Mouse (Mus musculus) forebrain, postnatal 0 days (tissue): ENCODE measurements around the gene Zfp449. TPM values are rescaled to one million over a fixed set of nuclear protein-coding genes. Genes with fewer than 3 reads are reported as not detected.
"Not testable (repeated sequence)": the region's sequence is repeated elsewhere in the genome, so short reads cannot be mapped to it uniquely, and the experiment has no call there.

Source experiments
- ATAC-seq: fragments of 200-750 bp; cut with Nextera tagmentation; 2 replicates; pipeline ENCODE4 v1.8.0; 2017; ENCODE audit warnings: mild to moderate bottlenecking, moderate library complexity
- DNase-seq: peaks from one replicate; pipeline ENCODE4 v3.0.0-alpha.2; 2015
- H3K27ac ChIP-seq: fragments of 300-500 bp; sonication (generic); 2 replicates; pipeline ENCODE4 v1.5.1; 2014; ENCODE audit warnings: low read depth, mild to moderate bottlenecking, antibody characterized with exemption, low read length, moderate library complexity, mixed read lengths
- H3K27me3 ChIP-seq: fragments of 300-500 bp; sonication (generic); 2 replicates; pipeline ENCODE4 v1.6.1; 2014; ENCODE audit warnings: mild to moderate bottlenecking, low read length, mixed read lengths; ENCODE audit not compliant: insufficient read depth
- H3K36me3 ChIP-seq: fragments of 300-500 bp; sonication (generic); 2 replicates; pipeline ENCODE4 v1.6.1; 2014; ENCODE audit warnings: mild to moderate bottlenecking, moderate library complexity; ENCODE audit not compliant: insufficient read depth
- H3K4me1 ChIP-seq: fragments of 300-500 bp; sonication (generic); 2 replicates; pipeline ENCODE4 v1.6.1; 2014; ENCODE audit warnings: antibody characterized with exemption; ENCODE audit not compliant: insufficient read depth
- H3K4me2 ChIP-seq: fragments of 300-500 bp; sonication (generic); 2 replicates; pipeline ENCODE4 v1.6.1; 2014; ENCODE audit warnings: low read depth, mild to moderate bottlenecking, moderate library complexity
- H3K4me3 ChIP-seq: fragments of 300-500 bp; sonication (generic); 2 replicates; pipeline ENCODE4 v1.5.1; 2014; ENCODE audit warnings: low read depth, low read length, mixed read lengths
- H3K9ac ChIP-seq: fragments of 300-500 bp; sonication (generic); 2 replicates; pipeline ENCODE4 v1.6.1; 2014; ENCODE audit warnings: mild to moderate bottlenecking
- H3K9me3 ChIP-seq: fragments of 300-500 bp; sonication (generic); 2 replicates; pipeline ENCODE4 v1.6.1; 2016; ENCODE audit warnings: low read length
- CTCF ChIP-seq: sonication (generic); IDR thresholded peaks from 2 replicates; pipeline ENCODE4 v1.5.1; 2016; ENCODE audit warnings: antibody characterized with exemption, control low read depth, low read depth
- whole genome bisulfite sequencing: fragments of 180-500 bp; shearing (Covaris S2); extraction: QIAGEN DNeasy Blood & Tissue Kit; methylation state at CpG from one replicate; pipeline ENCODE4 v1.1.7; 2014; 5-methylcytosine and 5-hydroxymethylcytosine counted together
- polyA plus RNA-seq: library from polyadenylated mRNA; unstranded; fragments of >200 nt; fragmentation: Nextera tagmentation; extraction: Ambion mirVana; gene quantifications from 2 replicates; pipeline ENCODE4 v1.2.1, GENCODE M21; 2015
- total RNA-seq: library from RNA; depleted of rRNA; stranded (reverse); fragments of >200 nt; gene quantifications from 2 replicates; pipeline ENCODE4 v1.2.3, GENCODE M21; 2014

Gene Zfp449
- total and polyA plus RNA-seq, 2 experiments from 2014 or later: 2.8 to 7.7 TPM

- DNase-seq (no peak), ATAC-seq (no peak)
- Histone ChIP-seq H3K9ac (no peak overlapping the region), H3K4me3 (no peak overlapping the region), H3K36me3 (no peaks in the 10 kb centered on the region), H3K4me1 (peaks cover 3% of the 10 kb centered on the region; the same call in 1 of the 2 replicates), H3K27ac (no peak overlapping the region), H3K27me3 (no peaks in the 10 kb centered on the region), H3K9me3 (no peaks in the 10 kb centered on the region), H3K4me2 (no peak overlapping the region)
- TF ChIP-seq CTCF: no peak
- WGBS: 75% methylated on average over 3 of the region's 3 CpGs
These were observed 3.3 kb upstream of the Zfp449 start for GRCm38 (mm10) chrX:56342921-56343320.

GRCm38 (mm10) chrX:56346932-56347253 is 693 bp downstream of the Zfp449 start:
- H3K4me1 ChIP-seq: peaks cover 3% of the 10 kb centered on the region; the same call in 1 of the 2 replicates
- H3K9ac ChIP-seq: no peak overlapping the region
- no peak for TF ChIP-seq CTCF
- H3K9me3 ChIP-seq: no peaks in the 10 kb centered on the region
- ATAC-seq (peak; percentile 6; the same call in 1 of the 2 replicates), DNase-seq (peak; percentile 27)
- H3K27me3 ChIP-seq: no peaks in the 10 kb centered on the region
- H3K27ac ChIP-seq: no peak overlapping the region
- WGBS: 53% methylated on average over 8 of the region's 8 CpGs
- peak overlapping the region; percentile 47 for H3K4me2 ChIP-seq
- H3K36me3 ChIP-seq: no peaks in the 10 kb centered on the region
- peak overlapping the region; percentile 58 for H3K4me3 ChIP-seq

- peak within 1 kb of the TSS; percentile 62 for H3K9ac ChIP-seq
- not testable (repeated sequence) for H3K4me1 ChIP-seq, H3K9me3 ChIP-seq, H3K36me3 ChIP-seq, H3K27me3 ChIP-seq, H3K27ac ChIP-seq
- ATAC-seq (peak; percentile 93), DNase-seq (peak; percentile 52)
- H3K4me2 ChIP-seq: peak within 1 kb of the TSS; percentile 52
- H3K4me3 ChIP-seq: peak within 1 kb of the TSS; percentile 43
- TF ChIP-seq CTCF: peak; percentile 14; the same call in 1 of the 2 replicates
- 24% methylated on average over 52 of the region's 56 CpGs for WGBS
These were observed 28.4 kb downstream of the Zfp449 start, which contains the start of gene Smim10l2a for GRCm38 (mm10) chrX:56374431-56375128. TSS of gene Smim10l2a (plus strand) at chrX:56374586.

- TF ChIP-seq CTCF: no peak
- 82% methylated on average over 2 of the region's 2 CpGs for WGBS
- no peaks in the 10 kb centered on the region for H3K36me3 ChIP-seq
- no peaks in the 10 kb centered on the region for H3K9me3 ChIP-seq
- H3K27me3 ChIP-seq: no peaks in the 10 kb centered on the region
- H3K27ac ChIP-seq: no peak overlapping the region
- H3K4me2 ChIP-seq: no peak overlapping the region
- ATAC-seq: no peak
- no peak overlapping the region for H3K4me3 ChIP-seq
- no peaks in the 10 kb centered on the region for H3K4me1 ChIP-seq
- DNase-seq: no peak
- no peak overlapping the region for H3K9ac ChIP-seq
These were observed 34.7 kb downstream of the Zfp449 start for GRCm38 (mm10) chrX:56380852-56381251.

GRCm38 (mm10) chrX:56384142-56384541 is 37.9 kb downstream of the Zfp449 start:
- Histone ChIP-seq H3K4me3 (no peak overlapping the region), H3K36me3 (no peaks in the 10 kb centered on the region), H3K9ac (no peak overlapping the region), H3K9me3 (no peaks in the 10 kb centered on the region), H3K27ac (no peak overlapping the region), H3K27me3 (no peaks in the 10 kb centered on the region), H3K4me2 (no peak overlapping the region), H3K4me1 (no peaks in the 10 kb centered on the region)
- ATAC-seq (no peak), DNase-seq (no peak)
- WGBS: 76% methylated on average over 2 of the region's 2 CpGs
- TF ChIP-seq CTCF: no peak

- no peak for TF ChIP-seq CTCF
- no peaks in the 10 kb centered on the region for H3K36me3 ChIP-seq
- no peak overlapping the region for H3K9ac ChIP-seq
- no peaks in the 10 kb centered on the region for H3K9me3 ChIP-seq
- ATAC-seq: no peak
- DNase-seq: no peak
- no peak overlapping the region for H3K4me3 ChIP-seq
- no peaks in the 10 kb centered on the region for H3K27me3 ChIP-seq
- no peak overlapping the region for H3K4me2 ChIP-seq
- H3K27ac ChIP-seq: no peak overlapping the region
- no peaks in the 10 kb centered on the region for H3K4me1 ChIP-seq
- 30% methylated on average over 2 of the region's 2 CpGs for WGBS
These were observed 58.4 kb downstream of the Zfp449 start for GRCm38 (mm10) chrX:56404646-56405045.

- TF ChIP-seq CTCF: no peak
- H3K9me3 ChIP-seq: no peaks in the 10 kb centered on the region
- no peak overlapping the region for H3K4me3 ChIP-seq
- no peak overlapping the region for H3K9ac ChIP-seq
- no peaks in the 10 kb centered on the region for H3K27me3 ChIP-seq
- no peak for ATAC-seq
- no peak overlapping the region for H3K4me2 ChIP-seq
- no peak overlapping the region for H3K27ac ChIP-seq
- WGBS: 80% methylated on average over 1 of the region's 1 CpGs
- H3K4me1 ChIP-seq: no peaks in the 10 kb centered on the region
- DNase-seq: no peak
- H3K36me3 ChIP-seq: no peaks in the 10 kb centered on the region
These were observed 59.3 kb downstream of the Zfp449 start for GRCm38 (mm10) chrX:56405482-56405881.
